Mouse (Mus musculus) midbrain, postnatal 0 days (tissue): Measurements from ENCODE around the gene Brinp2. TPM values are rescaled to one million over a fixed set of nuclear protein-coding genes. Genes with fewer than 3 reads are reported as not detected.

ENCODE experiments used
- ATAC-seq: fragments of 200-750 bp; cut with Nextera tagmentation; 2 replicates; pipeline ENCODE4 v1.8.0; 2017; ENCODE audit warnings: moderate number of reproducible peaks, mild to moderate bottlenecking, moderate TSS enrichment, moderate library complexity; ENCODE audit not compliant: low FRiP score
- DNase-seq: peaks from one replicate; pipeline ENCODE4 v3.0.0-alpha.2; 2015; ENCODE audit warnings: low spot score
- H3K27ac ChIP-seq: fragments of 300-500 bp; sonication (generic); 2 replicates; pipeline ENCODE4 v1.5.1; 2014; ENCODE audit warnings: low read depth, mild to moderate bottlenecking, low read length, mixed read lengths
- H3K27me3 ChIP-seq: fragments of 300-500 bp; sonication (generic); 2 replicates; pipeline ENCODE4 v1.6.1; 2014; ENCODE audit warnings: low read length, control low read depth, mixed read lengths; ENCODE audit not compliant: insufficient read depth
- H3K36me3 ChIP-seq: fragments of 300-500 bp; sonication (generic); 2 replicates; pipeline ENCODE4 v1.6.1; 2014; ENCODE audit warnings: low read length, control low read depth, mixed read lengths; ENCODE audit not compliant: insufficient read depth
- H3K4me1 ChIP-seq: fragments of 300-500 bp; sonication (generic); 2 replicates; pipeline ENCODE4 v1.6.1; 2014; ENCODE audit warnings: mild to moderate bottlenecking, control low read depth, antibody characterized with exemption, low read length, mixed read lengths; ENCODE audit not compliant: insufficient read depth
- H3K4me2 ChIP-seq: fragments of 300-500 bp; sonication (generic); 2 replicates; pipeline ENCODE4 v1.6.1; 2014; ENCODE audit warnings: low read depth, mild to moderate bottlenecking, low read length, mixed read lengths; ENCODE audit not compliant: poor library complexity, severe bottlenecking
- H3K4me3 ChIP-seq: fragments of 300-500 bp; sonication (generic); 2 replicates; pipeline ENCODE4 v1.5.1; 2014; ENCODE audit warnings: low read depth, mild to moderate bottlenecking, low read length, moderate library complexity
- H3K9ac ChIP-seq: fragments of 300-500 bp; sonication (generic); replicated peaks from 2 replicates; pipeline ENCODE4 v1.6.1; 2014; ENCODE audit warnings: mild to moderate bottlenecking, low read length, moderate library complexity, mixed read lengths; ENCODE audit not compliant: poor library complexity, severe bottlenecking
- H3K9me3 ChIP-seq: fragments of 300-500 bp; sonication (generic); 2 replicates; pipeline ENCODE4 v1.6.1; 2016; ENCODE audit warnings: low read length, control low read depth
- CTCF ChIP-seq: IDR thresholded peaks from 2 replicates; pipeline ENCODE4 v1.5.1; 2016; ENCODE audit warnings: antibody characterized with exemption, mild to moderate bottlenecking
- WGBS: fragments of 180-500 bp; shearing (Covaris S2); extraction: QIAGEN DNeasy Blood & Tissue Kit; methylation state at CpG from one replicate; pipeline ENCODE4 v1.1.7; 2014; 5-methylcytosine and 5-hydroxymethylcytosine counted together
- polyA plus RNA-seq: library from polyadenylated mRNA; unstranded; fragments of >200 nt; fragmentation: Nextera tagmentation; extraction: Ambion mirVana; gene quantifications from 2 replicates; pipeline ENCODE4 v1.2.1, GENCODE M21; 2015
- total RNA-seq: library from RNA; depleted of rRNA; stranded (reverse); fragments of >200 nt; gene quantifications from 2 replicates; pipeline ENCODE4 v1.2.3, GENCODE M21; 2014; rRNA removed

The Brinp2 gene
- total and polyA plus RNA-seq, 2 experiments from 2014 or later, result 41.0 to 67.0 TPM

DNA sequence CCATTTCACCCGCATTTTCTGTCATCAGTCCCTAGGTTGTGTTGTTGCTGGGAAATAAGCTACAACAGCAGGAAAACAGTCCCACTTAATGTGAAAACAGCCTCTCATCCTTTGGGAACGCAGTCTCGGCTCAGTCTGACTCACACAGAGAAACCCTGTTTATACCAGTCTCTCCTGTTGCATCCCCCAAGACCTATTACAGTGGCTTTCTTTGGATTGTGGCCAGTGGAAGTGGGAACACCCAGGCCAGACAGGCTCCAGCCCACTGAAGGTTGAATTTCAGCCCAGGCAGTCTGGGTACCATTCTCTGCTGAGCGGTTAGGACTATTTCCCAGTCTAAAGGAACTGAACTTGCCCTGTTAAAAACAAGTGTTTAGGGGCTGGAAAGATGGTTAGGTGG, 142.4 kb downstream of the Brinp2 start:
- H3K4me3 ChIP-seq, result no peak overlapping the region
- no peak overlapping the region for H3K27ac ChIP-seq
- no peaks in the 10 kb centered on the region for H3K36me3 ChIP-seq
- TF ChIP-seq CTCF, result no peak
- ATAC-seq (no peak), DNase-seq (no peak)
- no peaks in the 10 kb centered on the region for H3K9me3 ChIP-seq
- H3K27me3 ChIP-seq, result no peaks in the 10 kb centered on the region
- WGBS, result 77% methylated on average over 4 of the region's 4 CpGs
- H3K9ac ChIP-seq, result no peak overlapping the region
- no peaks in the 10 kb centered on the region for H3K4me1 ChIP-seq
- H3K4me2 ChIP-seq, result no peak overlapping the region

DNA sequence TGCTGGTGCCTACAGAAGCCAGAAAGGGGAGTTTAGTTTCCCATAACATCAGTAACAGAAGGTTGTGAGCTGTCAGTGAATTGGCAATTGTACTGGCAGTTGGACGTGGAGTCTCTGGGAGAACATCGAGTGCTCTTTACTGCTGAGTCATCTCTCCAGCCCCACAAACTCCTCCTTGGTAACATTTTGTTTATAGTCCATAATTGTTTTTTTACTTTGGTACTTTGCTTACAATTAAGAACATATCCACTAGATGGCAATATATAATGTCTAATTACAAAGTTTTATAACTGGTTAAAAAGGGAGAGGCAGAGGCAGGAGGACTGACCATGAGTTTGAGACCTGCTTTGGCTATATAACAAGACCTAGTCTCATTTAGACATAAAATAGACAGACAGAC, 148.5 kb downstream of the Brinp2 start:
- H3K27ac ChIP-seq, result no peak overlapping the region
- DNase-seq (no peak), ATAC-seq (no peak)
- no peak overlapping the region for H3K4me2 ChIP-seq
- H3K4me3 ChIP-seq, result no peak overlapping the region
- no peak overlapping the region for H3K9ac ChIP-seq
- H3K9me3 ChIP-seq, result no peaks in the 10 kb centered on the region
- H3K27me3 ChIP-seq, result no peaks in the 10 kb centered on the region
- TF ChIP-seq CTCF, result no peak
- 80% methylated on average over 2 of the region's 2 CpGs for WGBS
- H3K4me1 ChIP-seq, result no peaks in the 10 kb centered on the region
- no peaks in the 10 kb centered on the region for H3K36me3 ChIP-seq

DNA sequence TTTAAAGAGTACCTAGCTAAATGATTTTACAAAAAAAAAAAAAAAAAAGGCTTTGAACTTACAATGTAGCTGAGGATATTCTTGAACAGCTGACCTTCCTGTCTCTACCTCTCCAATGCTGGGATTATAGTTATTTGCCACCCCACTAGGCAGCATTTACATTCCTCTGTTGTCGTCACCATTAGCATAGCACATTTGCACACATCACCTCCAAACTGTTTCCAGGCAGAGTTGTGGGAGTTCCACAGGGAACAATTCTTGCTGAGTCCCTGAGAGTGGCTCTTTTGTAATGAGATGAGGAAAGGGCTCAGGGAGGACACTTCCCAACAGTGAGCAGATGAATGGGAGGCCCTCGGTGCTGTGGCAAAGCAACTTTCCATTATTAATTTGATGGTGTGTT, 153.2 kb downstream of the Brinp2 start:
- no peak for ATAC-seq
- H3K36me3 ChIP-seq, result no peaks in the 10 kb centered on the region
- no peak overlapping the region for H3K4me3 ChIP-seq
- H3K27me3 ChIP-seq, result no peaks in the 10 kb centered on the region
- H3K4me2 ChIP-seq, result no peak overlapping the region
- WGBS, result 46% methylated on average over 2 of the region's 2 CpGs
- DNase-seq, result no peak
- H3K27ac ChIP-seq, result no peak overlapping the region
- TF ChIP-seq CTCF, result no peak
- no peaks in the 10 kb centered on the region for H3K4me1 ChIP-seq
- no peaks in the 10 kb centered on the region for H3K9me3 ChIP-seq
- H3K9ac ChIP-seq, result no peak overlapping the region

Other genes with a start within 250 kb of the Brinp2 start
- gene Astn1, start 5.9 kb upstream of the Brinp2 start, total RNA-seq, result 157 and 180 TPM in 2 replicates
- 36.5 and 36.7 TPM in 2 replicates for gene Astn1, start 5.9 kb upstream of the Brinp2 start, polyA plus RNA-seq